Mouse (Mus musculus) CH12.LX (cell line): ENCODE measurements around the gene Gm28036. TPM values are rescaled to one million over a fixed set of nuclear protein-coding genes. Genes with fewer than 3 reads are reported as not detected.
A peak's percentile ranks its signal among the peaks of the same experiment; 100 is the strongest.
"Not testable (repeated sequence)": the region's sequence is repeated elsewhere in the genome, so short reads cannot be mapped to it uniquely, and the experiment has no call there.

ENCODE experiments used
- DNase-seq: peaks from one replicate; pipeline ENCODE4 v3.0.0-alpha.2; 2013; ENCODE audit errors: extremely low read depth
- H3K27ac ChIP-seq: 2 replicates; pipeline ENCODE4 v1.5.1; 2012; ENCODE audit warnings: low read depth, mild to moderate bottlenecking, control low read depth, moderate library complexity; ENCODE audit not compliant: insufficient read depth
- H3K27me3 ChIP-seq: replicated peaks from 2 replicates; pipeline ENCODE3; 2012; ENCODE audit warnings: inconsistent platforms
- H3K36me3 ChIP-seq, 2 experiments: replicated peaks in 1 of 2; 2 replicates each; pipeline versions ENCODE3 to v1.6.1; 2012; ENCODE audit warnings: inconsistent platforms in 1 of 2, low read length in 1 of 2, mild to moderate bottlenecking in 1 of 2, mixed read lengths in 1 of 2, moderate library complexity in 1 of 2; ENCODE audit not compliant: control insufficient read depth in 1 of 2, insufficient read depth in 1 of 2
- H3K4me1 ChIP-seq, 2 experiments: 2 replicates each; pipeline ENCODE4 v1.6.1; 2012; ENCODE audit warnings: inconsistent platforms in 1 of 2, moderate library complexity in 1 of 2; ENCODE audit not compliant: insufficient read depth in 2 of 2, control insufficient read depth in 1 of 2
- H3K4me2 ChIP-seq: 2 replicates; pipeline ENCODE4 v1.6.1; 2012; ENCODE audit warnings: low read depth, mild to moderate bottlenecking, control low read depth; ENCODE audit not compliant: poor library complexity, insufficient read depth, severe bottlenecking
- H3K4me3 ChIP-seq, 3 experiments: fragments of 150-350 bp in 1 of 3; sonication (generic) in 1 of 3; replicated peaks in 1 of 3; 2 replicates each; pipeline versions ENCODE3 to v1.5.1; 2011 to 2012; ENCODE audit warnings: low read depth in 2 of 3, low read length in 2 of 3, mild to moderate bottlenecking in 2 of 3, moderate library complexity in 2 of 3, control low read depth in 1 of 3, improper control_type of control experiment in 1 of 3, inconsistent platforms in 1 of 3, mixed read lengths in 1 of 3; ENCODE audit not compliant: poor library complexity in 1 of 3
- H3K79me2 ChIP-seq: replicated peaks from 2 replicates; pipeline ENCODE4 v1.6.1; 2012; ENCODE audit warnings: mild to moderate bottlenecking, moderate library complexity; ENCODE audit not compliant: control insufficient read depth, poor library complexity, insufficient read depth, severe bottlenecking; ENCODE audit errors: extremely low read depth
- H3K9ac ChIP-seq: 2 replicates; pipeline ENCODE4 v1.6.1; 2012; ENCODE audit warnings: low read depth, mild to moderate bottlenecking, control low read depth, moderate library complexity; ENCODE audit not compliant: insufficient read depth
- H3K9me3 ChIP-seq: replicated peaks from 2 replicates; pipeline ENCODE3; 2012; ENCODE audit warnings: low read length, inconsistent platforms, mixed read lengths
- BHLHE40 ChIP-seq: IDR thresholded peaks from 2 replicates; pipeline ENCODE4 v1.6.1; 2011; ENCODE audit warnings: mild to moderate bottlenecking, low read depth, low read length, improper control_type of control experiment
- CHD1 ChIP-seq: IDR thresholded peaks from 2 replicates; pipeline ENCODE4 v1.6.1; 2012; ENCODE audit warnings: low read depth, low read length, improper control_type of control experiment, inconsistent platforms
- CHD2 ChIP-seq: IDR thresholded peaks from 2 replicates; pipeline ENCODE4 v1.6.1; 2011; ENCODE audit warnings: low read length, improper control_type of control experiment
- CTCF ChIP-seq, 2 experiments: IDR thresholded peaks in 1 of 2; conservative IDR thresholded peaks in 1 of 2; 2 replicates each; pipeline ENCODE4 v1.5.1; 2011 to 2012; ENCODE audit warnings: low read depth in 2 of 2, low read length in 2 of 2, improper control_type of control experiment in 1 of 2, inconsistent platforms in 1 of 2, mild to moderate bottlenecking in 1 of 2, moderate library complexity in 1 of 2
- E2F4 ChIP-seq: IDR thresholded peaks from 2 replicates; pipeline ENCODE4 v1.6.1; 2011; ENCODE audit warnings: low read depth, low read length, improper control_type of control experiment; ENCODE audit not compliant: insufficient replicate concordance
- ELF1 ChIP-seq: IDR thresholded peaks from 2 replicates; pipeline ENCODE4 v1.6.1; 2014; ENCODE audit warnings: low read depth, mild to moderate bottlenecking, inconsistent platforms, low read length, improper control_type of control experiment
- EP300 ChIP-seq: IDR thresholded peaks from 2 replicates; pipeline ENCODE4 v1.6.1; 2011; ENCODE audit warnings: low read length, improper control_type of control experiment
- ETS1 ChIP-seq: conservative IDR thresholded peaks from 2 replicates; pipeline ENCODE4 v1.6.1; 2012; ENCODE audit warnings: low read depth, mild to moderate bottlenecking, inconsistent platforms, low read length, improper control_type of control experiment, moderate library complexity
- GABPA ChIP-seq: IDR thresholded peaks from 2 replicates; pipeline ENCODE4 v1.6.1; 2012; ENCODE audit warnings: low read depth, low read length, improper control_type of control experiment, inconsistent platforms; ENCODE audit not compliant: insufficient replicate concordance
- IRF4 ChIP-seq: IDR thresholded peaks from 2 replicates; pipeline ENCODE4 v1.6.1; 2014; ENCODE audit warnings: low read depth, mild to moderate bottlenecking, inconsistent platforms, low read length, improper control_type of control experiment
- JUND ChIP-seq: conservative IDR thresholded peaks from 2 replicates; pipeline ENCODE4 v1.6.1; 2011; ENCODE audit warnings: low read depth, low read length, improper control_type of control experiment
- KAT2A ChIP-seq: IDR thresholded peaks from 2 replicates; pipeline ENCODE4 v1.6.1; 2012; ENCODE audit warnings: low read length, improper control_type of control experiment, inconsistent platforms; ENCODE audit not compliant: insufficient replicate concordance
- MAFK ChIP-seq: IDR thresholded peaks from 2 replicates; pipeline ENCODE4 v1.6.1; 2011; ENCODE audit warnings: low read length, improper control_type of control experiment; ENCODE audit not compliant: insufficient replicate concordance
- MAX ChIP-seq: IDR thresholded peaks from 2 replicates; pipeline ENCODE4 v1.6.1; 2011; ENCODE audit warnings: low read length, improper control_type of control experiment
- MAZ ChIP-seq: IDR thresholded peaks from 2 replicates; pipeline ENCODE4 v1.6.1; 2012; ENCODE audit warnings: low read depth, mild to moderate bottlenecking, inconsistent platforms, low read length, improper control_type of control experiment, moderate library complexity
- MEF2A ChIP-seq: IDR thresholded peaks from 2 replicates; pipeline ENCODE4 v1.6.1; 2014; ENCODE audit warnings: low read depth, mild to moderate bottlenecking, inconsistent platforms, low read length, improper control_type of control experiment, borderline replicate concordance
- MYC ChIP-seq: IDR thresholded peaks from 2 replicates; pipeline ENCODE4 v1.6.1; 2011; ENCODE audit warnings: low read depth, mild to moderate bottlenecking, improper control_type of control experiment, low read length
- NELFE ChIP-seq: IDR thresholded peaks from 2 replicates; pipeline ENCODE4 v1.6.1; 2011; ENCODE audit warnings: low read depth, low read length, improper control_type of control experiment
- NRF1 ChIP-seq: IDR thresholded peaks from 2 replicates; pipeline ENCODE4 v1.6.1; 2014; ENCODE audit warnings: low read depth, mild to moderate bottlenecking, inconsistent platforms, low read length, improper control_type of control experiment, moderate library complexity
- POLR2A ChIP-seq: IDR thresholded peaks from 2 replicates; pipeline ENCODE4 v1.6.1; 2011; ENCODE audit warnings: low read depth, mild to moderate bottlenecking, improper control_type of control experiment, low read length
- POLR2AphosphoS2 ChIP-seq: IDR thresholded peaks from 2 replicates; pipeline ENCODE4 v1.6.1; 2011; ENCODE audit warnings: low read depth, low read length, improper control_type of control experiment
- RCOR1 ChIP-seq: conservative IDR thresholded peaks from 2 replicates; pipeline ENCODE4 v1.6.1; 2012; ENCODE audit warnings: low read depth, mild to moderate bottlenecking, inconsistent platforms, low read length, improper control_type of control experiment
- SIN3A ChIP-seq: IDR thresholded peaks from 2 replicates; pipeline ENCODE4 v1.6.1; 2012; ENCODE audit warnings: low read length, improper control_type of control experiment, inconsistent platforms
- SMC3 ChIP-seq: IDR thresholded peaks from 2 replicates; pipeline ENCODE4 v1.6.1; 2011; ENCODE audit warnings: low read depth, low read length, improper control_type of control experiment
- TBP ChIP-seq: conservative IDR thresholded peaks from 2 replicates; pipeline ENCODE4 v1.6.1; 2011; ENCODE audit warnings: low read depth, low read length, improper control_type of control experiment
- TCF12 ChIP-seq: IDR thresholded peaks from 2 replicates; pipeline ENCODE4 v1.6.1; 2014; ENCODE audit warnings: low read depth, mild to moderate bottlenecking, inconsistent platforms, low read length, improper control_type of control experiment
- USF1 ChIP-seq: IDR thresholded peaks from 2 replicates; pipeline ENCODE4 v1.6.1; 2014; ENCODE audit warnings: low read depth, mild to moderate bottlenecking, inconsistent platforms, low read length, improper control_type of control experiment
- USF2 ChIP-seq: conservative IDR thresholded peaks from 2 replicates; pipeline ENCODE4 v1.6.1; 2011; ENCODE audit warnings: low read depth, low read length, improper control_type of control experiment
- ZC3H11A ChIP-seq: IDR thresholded peaks from 2 replicates; pipeline ENCODE4 v1.6.1; 2012; ENCODE audit warnings: low read depth, mild to moderate bottlenecking, inconsistent platforms, low read length, improper control_type of control experiment
- ZKSCAN1 ChIP-seq: IDR thresholded peaks from 2 replicates; pipeline ENCODE4 v1.6.1; 2012; ENCODE audit warnings: low read depth, inconsistent platforms, low read length, improper control_type of control experiment, borderline replicate concordance
- ZNF384 ChIP-seq: IDR thresholded peaks from 2 replicates; pipeline ENCODE4 v1.6.1; 2012; ENCODE audit warnings: low read depth, low read length, improper control_type of control experiment, inconsistent platforms
- dilution Hi-C: fragments of 300-500 bp; cut with MboI; formaldehyde crosslinking; loops from 2 replicates; pipeline ENCODE4 v1.14.3; 2020; ENCODE audit warnings: low sequenced_read_pairs; ENCODE audit not compliant: extremely low pct_unique_long_range_greater_than_20kb, extremely low pct_ligation_motif_present
- in situ Hi-C: fragments of 300-500 bp; cut with MboI; formaldehyde crosslinking; loops from 3 replicates; pipeline ENCODE4 v1.14.3; 2019; ENCODE audit warnings: low sequenced_read_pairs, low pct_ligation_motif_present, low pct_unique_long_range_greater_than_20kb, mixed read lengths
- polyA plus RNA-seq: library from polyadenylated mRNA; unstranded; fragments of >175 nt; gene quantifications from 2 replicates; pipeline ENCODE4 v1.2.1, GENCODE M21; 2012; ENCODE audit warnings: low read depth; ENCODE audit not compliant: insufficient read length
- total RNA-seq, 2 experiments: library from RNA; depleted of rRNA; stranded (reverse); fragments of 300-350 nt in 1 of 2; fragments of >200 nt in 1 of 2; gene quantifications; 2 replicates each; pipeline ENCODE4 v1.2.3; 2012 to 2014

Gene Gm28036
- total and polyA plus RNA-seq, 3 experiments = 10.5 to 18.8 (median 15.3) TPM

DNA sequence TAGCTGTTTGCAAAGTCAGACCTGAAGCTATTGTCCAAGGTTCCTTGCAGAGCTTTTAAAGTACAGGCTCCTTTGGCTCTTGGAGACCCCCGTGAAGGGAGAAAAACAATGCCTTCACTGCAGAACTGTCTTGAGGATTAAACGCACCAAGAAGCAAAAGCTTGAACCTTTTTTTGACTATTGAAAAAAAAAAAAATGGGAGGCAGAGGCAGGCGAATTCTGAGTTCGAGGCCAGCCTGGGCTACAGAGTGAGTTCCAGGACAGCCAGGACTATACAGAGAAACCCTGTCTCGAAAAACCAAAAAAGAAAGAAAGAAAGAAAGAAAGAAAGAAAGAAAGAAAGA is 14.8 kb downstream of the Gm28036 start:
- H3K27ac ChIP-seq, in situ Hi-C loops, H3K27me3 ChIP-seq, H3K9me3 ChIP-seq, dilution Hi-C loops, DNase-seq, H3K36me3 ChIP-seq, H3K4me2 ChIP-seq: not testable (repeated sequence)
- Histone ChIP-seq H3K9ac (peak overlapping the region; percentile 28; the same call in 1 of the 2 replicates), H3K4me1 (peaks cover 2 to 24% of the 10 kb centered on the region in 2 experiments; a peak in 1 of 4 replicates), H3K79me2 (peaks cover 44% of the 10 kb centered on the region), H3K4me3 (peak overlapping the region; percentile 35 to 94 (median 93))
- TF ChIP-seq TBP (peak; percentile 81; the same call in 1 of the 2 replicates), POLR2A (peak; percentile 49; the same call in 1 of the 2 replicates), SIN3A (peak; percentile 12; the same call in 1 of the 2 replicates), ZNF384 (peak; percentile 75)

DNA sequence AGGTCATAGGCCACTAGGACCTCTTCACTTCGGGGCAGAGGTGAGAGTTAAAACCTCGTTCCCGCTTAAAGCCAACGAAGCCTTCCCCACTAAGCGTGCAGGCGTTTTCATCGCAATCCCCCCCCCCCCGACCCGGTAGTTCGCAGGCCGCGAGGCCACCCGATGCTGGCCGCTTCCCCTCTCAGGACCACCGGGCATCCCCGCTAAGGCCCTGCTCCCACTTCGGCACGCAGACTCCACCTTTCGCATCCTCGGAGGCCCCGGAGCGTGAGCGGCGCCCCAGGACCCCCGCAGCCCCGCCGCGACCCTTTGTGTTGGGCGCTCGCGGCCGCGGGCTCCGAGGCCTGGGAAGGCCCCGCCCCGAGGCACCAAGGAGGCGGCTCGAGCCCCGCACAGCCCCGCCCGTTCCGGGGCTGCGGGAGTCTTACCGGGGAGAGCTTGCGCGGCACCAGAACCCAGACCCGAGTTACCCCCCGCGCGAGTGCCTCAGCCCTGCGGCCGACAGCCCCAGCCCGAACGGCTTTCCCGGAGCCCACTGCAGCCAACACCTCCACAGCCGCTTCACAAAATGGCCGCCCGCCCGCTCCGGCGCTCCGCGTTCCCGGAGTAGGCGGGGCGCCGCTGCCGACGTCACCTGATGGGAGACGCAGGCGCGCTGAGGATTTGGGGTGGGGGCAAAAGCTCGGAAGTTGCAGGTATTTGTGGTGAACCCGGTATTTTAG is 15.4 kb downstream of the Gm28036 start, which contains the start of the genes Cpne1 and Rbm12:
Cpne1 (minus strand) TSS at position 608 of the 722 bp plus-strand sequence.
Rbm12 (minus strand) TSS at position 621 of the 722 bp plus-strand sequence.
- dilution Hi-C loops = no loop called here
- TF ChIP-seq USF1 (peak; percentile 58), POLR2A (peak; percentile 94), KAT2A (no peak), ZNF384 (no peak), MAFK (no peak), MAX (no peak; the same call in 1 of the 2 replicates), ETS1 (no peak), E2F4 (no peak), NELFE (peak; percentile 92), POLR2AphosphoS2 (0 out of 2 replicates have a peak, but pooled peaks have one; percentile 42), MAZ (peak; percentile 90), ZC3H11A (0 out of 2 replicates have a peak, but pooled peaks have one; percentile 1), NRF1 (peak; percentile 91), RCOR1 (no peak), CHD1 (no peak), TCF12 (peak; percentile 90), IRF4 (peak; percentile 46), USF2 (no peak; the same call in 1 of the 2 replicates), CHD2 (no peak), JUND (no peak), CTCF (conservative IDR thresholded peaks at IDR 0.05 in 1 of 2, IDR thresholded peaks at IDR 0.05 in 1 of 2; ENCODE audit: low read depth in 2 of 2, low read length in 2 of 2) (no peak), MEF2A (no peak; the same call in 1 of the 2 replicates), MYC (no peak), EP300 (no peak), SMC3 (no peak), ZKSCAN1 (no peak), GABPA (no peak), ELF1 (peak; percentile 76), TBP (no peak; the same call in 1 of the 2 replicates), BHLHE40 (no peak)

More for the DNA sequence above, 15.4 kb downstream of the Gm28036 start, which contains the start of the genes Cpne1 and Rbm12:
- H3K9ac ChIP-seq = peak within 1 kb of the TSS; percentile 59
- H3K4me1 ChIP-seq = peaks cover 2 to 27% of the 10 kb centered on the region in 2 experiments; a peak in 1 of 4 replicates
- H3K27me3 ChIP-seq = no peaks in the 10 kb centered on the region
- peaks cover 49% of the 10 kb centered on the region for H3K79me2 ChIP-seq
- peaks cover 0 to 11% of the 10 kb centered on the region in 2 experiments for H3K36me3 ChIP-seq
- H3K4me3 ChIP-seq = peak within 1 kb of the TSS; percentile 75 to 94 (median 93)
- H3K27ac ChIP-seq = peak within 1 kb of the TSS; percentile 8; the same call in 1 of the 2 replicates
- in situ Hi-C loops = no loop called here
- H3K9me3 ChIP-seq = peaks cover 2% of the 10 kb centered on the region
- DNase-seq = peak; percentile 89
- peak within 1 kb of the TSS; percentile 37 for H3K4me2 ChIP-seq
